Mouse (Mus musculus): ENCODE data around the gene Insm2.

DNA sequence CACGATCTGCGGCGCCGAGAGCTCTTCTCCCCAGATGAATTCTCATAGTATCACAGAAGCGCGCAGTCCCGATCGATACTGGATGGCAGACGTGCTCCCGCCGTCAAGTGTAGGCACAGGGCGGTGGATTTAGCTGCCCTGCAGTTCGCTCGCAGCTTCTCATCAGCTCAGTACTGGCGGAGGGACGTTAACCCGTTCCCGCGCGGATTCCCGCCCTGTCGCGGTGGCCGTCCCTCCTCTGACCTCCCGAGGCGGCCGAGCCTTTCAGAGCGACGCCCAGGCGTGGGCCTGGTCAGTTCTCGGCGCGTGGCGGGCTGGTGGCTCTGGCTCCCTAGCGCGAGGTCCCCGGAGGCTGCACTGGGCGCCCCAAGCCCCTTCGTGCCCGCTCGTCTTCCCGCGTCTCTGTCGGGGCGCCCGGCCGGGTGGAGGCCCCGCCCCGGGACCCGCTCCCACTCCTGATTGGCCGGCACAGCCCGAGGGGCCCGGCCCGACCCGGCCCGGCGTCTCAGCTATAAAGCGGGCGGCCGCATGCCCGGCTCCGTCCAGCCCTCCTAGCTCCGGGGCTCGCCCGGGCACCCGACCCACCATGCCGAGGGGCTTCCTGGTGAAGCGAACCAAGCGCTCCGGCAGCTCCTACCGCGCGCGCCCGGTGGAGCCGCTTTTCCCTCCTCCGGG is at the start of gene Insm2:
- TF ChIP-seq CTCF (IDR thresholded peaks at IDR 0.05; ENCODE audit: insufficient read depth, low read depth, low read length) (no peak), POLR2A (IDR thresholded peaks at IDR 0.05; ENCODE audit: insufficient read depth, low read depth, low read length) (no peak)
